Mouse (Mus musculus) intestine, embryonic 14.5 days (tissue): ENCODE data around the gene Cbx7. TPM values are rescaled to one million over a fixed set of nuclear protein-coding genes. Genes with fewer than 3 reads are reported as not detected.

Source experiments
- ATAC-seq: fragments of 200-750 bp; cut with Nextera tagmentation; replicated peaks from 2 replicates; pipeline ENCODE4 v1.8.0; 2017; ENCODE audit warnings: low read depth, moderate number of reproducible peaks, moderate TSS enrichment, moderate library complexity; ENCODE audit not compliant: low FRiP score, low TSS enrichment
- DNase-seq: peaks from one replicate; pipeline ENCODE4 v3.0.0-alpha.2; 2018; ENCODE audit warnings: low spot score
- H3K27ac ChIP-seq: fragments of 300-500 bp; sonication (generic); 2 replicates; pipeline ENCODE4 v1.5.1; 2014; ENCODE audit warnings: low read depth, mild to moderate bottlenecking, control low read depth
- H3K27me3 ChIP-seq: fragments of 300-500 bp; sonication (generic); replicated peaks from 2 replicates; pipeline ENCODE4 v1.6.1; 2014; ENCODE audit warnings: low read length, control low read depth; ENCODE audit not compliant: control insufficient read depth, insufficient read depth
- H3K36me3 ChIP-seq: fragments of 300-500 bp; sonication (generic); 2 replicates; pipeline ENCODE4 v1.6.1; 2014; ENCODE audit warnings: low read length, control low read depth; ENCODE audit not compliant: control insufficient read depth, insufficient read depth
- H3K4me1 ChIP-seq: fragments of 300-500 bp; sonication (generic); replicated peaks from 2 replicates; pipeline ENCODE4 v1.6.1; 2014; ENCODE audit warnings: low read length, control low read depth, mixed read lengths; ENCODE audit not compliant: control insufficient read depth, insufficient read depth
- H3K4me2 ChIP-seq: fragments of 300-500 bp; sonication (generic); 2 replicates; pipeline ENCODE4 v1.6.1; 2014; ENCODE audit warnings: low read length
- H3K4me3 ChIP-seq: fragments of 300-500 bp; sonication (generic); 2 replicates; pipeline ENCODE4 v1.5.1; 2014; ENCODE audit warnings: low read depth, low read length, control low read depth, mixed read lengths
- H3K9ac ChIP-seq: fragments of 300-500 bp; sonication (generic); 2 replicates; pipeline ENCODE4 v1.6.1; 2014; ENCODE audit warnings: mild to moderate bottlenecking, low read length
- H3K9me3 ChIP-seq: fragments of 300-500 bp; sonication (generic); 2 replicates; pipeline ENCODE4 v1.6.1; 2016; ENCODE audit warnings: low read length, control low read depth; ENCODE audit not compliant: control insufficient read depth
- WGBS: fragments of 180-500 bp; shearing (Covaris S2); extraction: QIAGEN DNeasy Blood & Tissue Kit; methylation state at CpG from one replicate; pipeline ENCODE4 v1.1.7; 2014; 5-methylcytosine and 5-hydroxymethylcytosine counted together
- polyA plus RNA-seq: library from polyadenylated mRNA; unstranded; fragments of >200 nt; fragmentation: Nextera tagmentation; extraction: Ambion mirVana; gene quantifications from 2 replicates; pipeline ENCODE4 v1.2.1, GENCODE M21; 2014

Cbx7 gene
- polyA plus RNA-seq, 1 experiment from 2014 or later: 6.2 TPM

DNA sequence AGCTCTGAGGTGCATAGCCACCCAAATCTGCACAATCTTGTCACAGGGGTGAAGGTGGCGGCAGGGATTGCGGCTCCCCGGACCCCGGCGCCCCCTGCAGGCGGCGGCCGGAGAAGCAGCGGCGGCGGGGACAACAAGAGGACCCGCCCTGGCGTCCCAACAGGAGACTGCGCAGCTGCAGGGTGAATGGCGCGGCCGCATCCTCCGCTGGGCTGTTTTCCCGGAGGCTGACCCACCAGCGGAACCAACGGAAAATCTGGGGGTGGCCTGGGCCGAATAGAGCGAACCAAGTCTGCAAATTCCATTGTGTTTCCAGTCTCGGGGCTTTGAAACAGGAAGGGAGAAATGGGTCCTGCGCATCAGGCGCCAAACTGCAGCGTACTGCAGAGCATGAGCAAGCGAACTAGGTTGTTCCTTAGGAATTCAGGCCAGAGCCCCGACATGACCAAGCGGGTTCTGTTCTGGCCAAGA, 87.5 kb downstream of the Cbx7 start:
- peak; percentile 85 for ATAC-seq
- Histone ChIP-seq H3K4me2 (peak overlapping the region; percentile 59), H3K9me3 (no peaks in the 10 kb centered on the region), H3K9ac (peak overlapping the region; percentile 43; the same call in 1 of the 2 replicates), H3K36me3 (no peaks in the 10 kb centered on the region), H3K27ac (peak overlapping the region; percentile 67; the same call in 1 of the 2 replicates), H3K4me1 (peaks cover 19% of the 10 kb centered on the region; the same call in 1 of the 2 replicates), H3K4me3 (peak overlapping the region; percentile 41), H3K27me3 (0 out of 2 replicates have a peak, but pooled peaks cover 3% of the 10 kb centered on the region)
- DNase-seq: peak; percentile 97
- under 1% methylated on average over 30 of the region's 30 CpGs for WGBS

DNA sequence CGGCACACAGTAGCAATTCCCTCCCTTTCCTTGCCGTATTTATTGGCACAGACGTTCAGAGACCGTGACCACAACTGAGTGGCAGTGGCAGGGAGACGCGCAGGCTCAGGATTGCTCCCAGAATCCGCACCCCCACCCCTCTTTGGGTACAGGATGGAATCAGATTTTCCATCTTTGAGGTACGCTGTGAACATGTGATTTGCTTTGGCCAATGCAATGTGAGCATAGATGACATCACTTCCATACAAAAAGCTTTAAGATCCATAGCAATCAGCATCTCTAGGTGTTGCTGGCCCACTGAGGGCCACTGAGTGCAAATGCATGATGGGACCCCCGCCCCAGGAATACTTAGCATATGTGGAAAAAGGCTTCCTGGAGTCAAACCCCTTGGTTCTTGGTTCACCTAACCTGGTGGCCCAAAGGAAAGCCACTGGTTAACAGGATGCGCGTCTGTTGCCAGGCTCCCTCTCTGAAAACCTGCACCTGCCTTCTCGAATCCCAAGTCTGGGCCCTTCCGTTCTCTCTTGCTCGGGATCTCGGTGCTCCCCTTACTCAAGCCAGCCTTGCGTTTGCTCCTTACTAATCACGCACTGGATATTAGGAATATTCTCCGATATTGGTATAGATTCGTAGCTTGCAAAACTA, 88.2 kb downstream of the Cbx7 start:
- H3K27ac ChIP-seq: no peak overlapping the region
- H3K4me2 ChIP-seq: peak overlapping the region; percentile 59
- no peak for DNase-seq
- ATAC-seq: no peak
- H3K36me3 ChIP-seq: no peaks in the 10 kb centered on the region
- 0 out of 2 replicates have a peak, but pooled peaks cover 3% of the 10 kb centered on the region for H3K27me3 ChIP-seq
- 26% methylated on average over 19 of the region's 19 CpGs for WGBS
- H3K4me1 ChIP-seq: peaks cover 19% of the 10 kb centered on the region; the same call in 1 of the 2 replicates
- H3K9me3 ChIP-seq: no peaks in the 10 kb centered on the region
- peak overlapping the region; percentile 41 for H3K4me3 ChIP-seq
- H3K9ac ChIP-seq: no peak overlapping the region

DNA sequence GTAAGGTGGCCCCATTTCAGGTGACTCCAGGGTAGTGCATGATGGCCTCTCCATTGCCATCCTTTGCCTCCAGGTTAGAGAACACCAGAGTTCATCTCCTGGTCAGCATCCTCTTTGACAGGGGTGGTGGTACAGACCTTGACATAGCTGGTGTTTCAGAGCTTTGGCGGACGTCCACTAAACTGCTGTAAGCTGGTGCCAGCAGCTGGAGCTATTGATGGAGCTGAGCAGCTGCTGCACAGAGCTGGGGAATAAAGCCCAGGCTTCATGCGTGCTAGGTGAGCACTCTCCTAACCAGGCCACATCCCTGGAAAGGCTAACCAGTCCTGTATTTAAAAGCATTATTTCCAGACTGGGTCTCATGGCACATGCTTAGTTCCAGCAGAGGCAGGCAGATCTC, 90.4 kb downstream of the Cbx7 start:
- no peak overlapping the region for H3K9ac ChIP-seq
- WGBS: 80% methylated on average over 3 of the region's 3 CpGs
- H3K4me1 ChIP-seq: peaks cover 19% of the 10 kb centered on the region; the same call in 1 of the 2 replicates
- H3K27ac ChIP-seq: no peak overlapping the region
- DNase-seq (no peak), ATAC-seq (no peak)
- H3K9me3 ChIP-seq: no peaks in the 10 kb centered on the region
- H3K27me3 ChIP-seq: 0 out of 2 replicates have a peak, but pooled peaks cover 3% of the 10 kb centered on the region
- no peaks in the 10 kb centered on the region for H3K36me3 ChIP-seq
- H3K4me3 ChIP-seq: no peak overlapping the region
- H3K4me2 ChIP-seq: no peak overlapping the region

DNA sequence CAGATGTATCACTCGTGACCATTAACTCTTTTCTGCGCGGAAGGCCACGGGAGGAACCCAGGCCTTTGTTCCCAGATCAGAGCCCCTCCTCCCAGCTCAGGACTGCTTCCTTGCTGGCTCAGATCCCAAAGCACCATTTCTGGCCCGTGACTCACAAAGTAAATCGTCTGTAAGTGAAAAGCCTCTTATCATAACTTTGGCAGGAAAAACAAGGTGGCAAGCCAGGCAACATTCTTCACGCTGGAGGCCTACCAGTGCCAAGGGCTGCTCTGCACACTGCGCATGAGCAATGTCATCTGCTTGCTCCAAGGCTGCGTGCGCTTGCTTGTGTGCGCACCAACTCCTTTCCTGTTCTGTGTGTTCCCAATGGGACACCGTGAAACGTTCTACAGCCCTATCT, 91.6 kb downstream of the Cbx7 start:
- DNase-seq: no peak

DNA sequence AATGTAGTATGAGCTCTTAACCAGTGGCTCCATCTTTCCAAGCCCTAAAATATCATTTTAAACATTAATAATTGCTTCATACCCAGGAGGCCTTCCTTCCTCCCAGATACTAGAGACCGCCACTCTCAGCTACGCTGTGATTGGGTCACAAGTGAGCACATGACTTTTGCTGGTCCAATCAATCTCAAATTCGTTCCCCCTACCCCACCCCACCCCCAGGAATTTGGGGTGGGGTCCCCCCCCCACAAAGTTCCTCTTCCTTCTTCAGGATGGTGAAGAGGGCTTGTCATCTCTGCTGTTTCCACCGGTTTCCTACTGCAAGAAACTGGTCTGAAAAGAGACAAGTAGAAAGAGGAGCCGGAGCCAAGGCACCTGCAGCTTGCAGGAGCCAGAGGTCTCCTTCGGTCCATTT, 92.2 kb downstream of the Cbx7 start:
- H3K27ac ChIP-seq: peak overlapping the region; percentile 69
- peaks cover 19% of the 10 kb centered on the region; the same call in 1 of the 2 replicates for H3K4me1 ChIP-seq
- H3K36me3 ChIP-seq: no peaks in the 10 kb centered on the region
- no peaks in the 10 kb centered on the region for H3K9me3 ChIP-seq
- peak overlapping the region; percentile 24; the same call in 1 of the 2 replicates for H3K4me2 ChIP-seq
- H3K27me3 ChIP-seq: 0 out of 2 replicates have a peak, but pooled peaks cover 3% of the 10 kb centered on the region
- no peak overlapping the region for H3K4me3 ChIP-seq
- no peak overlapping the region for H3K9ac ChIP-seq
- ATAC-seq (0 out of 2 replicates have a peak, but pooled peaks have one; percentile 32), DNase-seq (no peak)
- 69% methylated on average over 6 of the region's 6 CpGs for WGBS

More for the DNA sequence above, 91.6 kb downstream of the Cbx7 start:
- 35% methylated on average over 13 of the region's 13 CpGs for WGBS
- Histone ChIP-seq H3K36me3 (no peaks in the 10 kb centered on the region), H3K27ac (peak overlapping the region; percentile 69), H3K4me2 (peak overlapping the region; percentile 24; the same call in 1 of the 2 replicates), H3K4me1 (peaks cover 19% of the 10 kb centered on the region; the same call in 1 of the 2 replicates), H3K4me3 (no peak overlapping the region), H3K27me3 (0 out of 2 replicates have a peak, but pooled peaks cover 3% of the 10 kb centered on the region), H3K9me3 (no peaks in the 10 kb centered on the region), H3K9ac (no peak overlapping the region)
- ATAC-seq: peak; percentile 48; the same call in 1 of the 2 replicates

DNA sequence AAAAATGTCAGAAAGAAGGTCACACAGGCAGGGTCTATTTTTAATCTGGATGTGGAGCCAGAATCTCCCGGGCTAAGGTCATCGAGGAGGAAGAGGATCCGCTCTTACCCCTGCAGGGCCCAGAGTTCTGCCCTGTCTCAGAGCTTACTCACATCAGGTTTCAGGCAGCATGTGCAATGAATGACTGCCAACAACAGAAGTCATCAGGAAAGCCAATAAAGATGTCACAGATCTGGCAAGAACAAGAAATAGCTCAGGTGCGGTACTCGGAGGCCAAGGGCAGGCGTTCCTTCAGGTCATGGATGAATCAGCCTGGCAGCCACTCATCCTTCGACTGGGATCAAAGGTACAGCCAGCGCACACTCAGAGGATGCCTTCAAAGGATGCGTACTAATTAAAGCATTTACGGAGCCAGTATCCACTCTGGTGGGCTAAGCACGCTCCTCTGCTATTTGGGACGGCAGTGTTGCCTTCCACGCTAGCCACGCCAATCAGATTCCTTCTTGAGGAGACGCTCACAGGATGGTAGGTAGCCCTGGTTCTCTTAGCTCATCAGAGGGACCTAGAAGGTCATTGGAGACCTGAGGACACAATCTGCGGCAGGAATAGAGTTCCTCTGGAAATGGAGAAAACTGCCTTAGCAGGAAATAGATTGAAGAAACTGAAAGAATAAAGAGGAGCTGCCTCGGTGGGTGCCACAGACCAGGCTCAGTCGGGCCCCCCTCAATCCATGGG, 95.5 kb downstream of the Cbx7 start:
- no peaks in the 10 kb centered on the region for H3K36me3 ChIP-seq
- H3K4me2 ChIP-seq: no peak overlapping the region
- 82% methylated on average over 18 of the region's 18 CpGs for WGBS
- ATAC-seq (no peak), DNase-seq (no peak)
- no peak overlapping the region for H3K27ac ChIP-seq
- no peak overlapping the region for H3K9ac ChIP-seq
- no peaks in the 10 kb centered on the region for H3K9me3 ChIP-seq
- peaks cover 15% of the 10 kb centered on the region; the same call in 1 of the 2 replicates for H3K4me1 ChIP-seq
- no peak overlapping the region for H3K4me3 ChIP-seq
- no peaks in the 10 kb centered on the region for H3K27me3 ChIP-seq

DNA sequence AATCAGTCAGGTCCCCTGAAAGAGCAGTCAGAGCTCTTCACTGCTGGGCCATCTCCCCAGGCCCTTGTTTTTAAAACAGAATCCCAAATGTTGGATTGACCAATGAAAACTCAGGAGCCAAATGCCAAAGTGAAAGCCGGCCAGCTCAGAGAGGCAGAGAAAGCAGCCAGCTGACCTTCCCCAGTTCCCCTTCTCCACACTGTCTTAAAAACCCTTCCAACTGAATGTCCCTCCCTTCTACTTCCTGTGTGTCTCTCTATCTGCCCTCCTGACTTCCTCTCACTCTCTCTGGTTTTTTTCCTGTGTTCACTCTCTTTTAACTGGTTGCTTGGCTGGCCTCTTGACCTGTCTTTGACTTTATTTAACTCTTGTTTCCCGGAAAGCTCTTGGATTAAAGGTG, 96.9 kb downstream of the Cbx7 start:
- DNase-seq (no peak), ATAC-seq (no peak)
- no peak overlapping the region for H3K4me3 ChIP-seq
- H3K27ac ChIP-seq: no peak overlapping the region
- peaks cover 6% of the 10 kb centered on the region; the same call in 1 of the 2 replicates for H3K4me1 ChIP-seq
- H3K27me3 ChIP-seq: no peaks in the 10 kb centered on the region
- H3K9me3 ChIP-seq: 0 out of 2 replicates have a peak, but pooled peaks cover 5% of the 10 kb centered on the region
- no peak overlapping the region for H3K9ac ChIP-seq
- WGBS: 55% methylated on average over 2 of the region's 2 CpGs
- H3K36me3 ChIP-seq: no peaks in the 10 kb centered on the region
- H3K4me2 ChIP-seq: no peak overlapping the region

DNA sequence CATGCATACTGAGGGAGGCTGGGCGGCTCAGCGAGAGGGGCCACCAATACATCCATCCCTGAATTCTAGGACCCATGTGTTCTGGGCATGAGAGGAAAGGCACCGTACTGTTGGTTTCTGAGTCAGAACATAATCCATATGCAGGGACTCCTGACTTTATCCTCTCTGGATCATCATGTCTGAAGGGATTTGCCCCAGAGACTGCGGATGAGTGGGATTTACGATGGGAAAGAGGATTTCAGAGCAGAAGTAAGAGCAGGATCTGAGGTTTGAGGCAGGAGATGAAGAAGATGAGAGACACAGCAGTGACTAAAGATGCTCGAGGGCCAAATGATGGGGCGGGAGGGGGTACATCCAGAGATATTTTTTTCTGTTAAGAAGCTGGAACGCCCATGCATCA, 97.4 kb downstream of the Cbx7 start:
- H3K4me2 ChIP-seq: no peak overlapping the region
- H3K9ac ChIP-seq: no peak overlapping the region
- H3K4me1 ChIP-seq: peaks cover 2% of the 10 kb centered on the region; the same call in 1 of the 2 replicates
- ATAC-seq (no peak), DNase-seq (no peak)
- no peak overlapping the region for H3K4me3 ChIP-seq
- H3K27me3 ChIP-seq: no peaks in the 10 kb centered on the region
- no peak overlapping the region for H3K27ac ChIP-seq
- H3K9me3 ChIP-seq: 0 out of 2 replicates have a peak, but pooled peaks cover 5% of the 10 kb centered on the region
- H3K36me3 ChIP-seq: no peaks in the 10 kb centered on the region
- 88% methylated on average over 8 of the region's 8 CpGs for WGBS
